Mouse (Mus musculus): ENCODE data around the gene Olfr1055.

GRCm38 (mm10) chr2:86395114-86395513 is 45.0 kb upstream of the Olfr1055 start:
- TF ChIP-seq CTCF (IDR thresholded peaks at IDR 0.05; ENCODE audit: insufficient read depth, low read length) (no peak), POLR2A (IDR thresholded peaks at IDR 0.05; ENCODE audit: borderline replicate concordance, extremely low read depth, low read depth, low read length) (no peak)

Measured in lung, adult 2 months (tissue).